Mouse (Mus musculus) heart, embryonic 10.5 days (tissue): ENCODE measurements at regions not wholly inside any gene's neighbourhood (a gene's known extent, or its start where the extent isn't known, plus 50 kb on each side); places are given as distances from the start of the nearest gene placed in this dataset.
"Not testable (repeated sequence)": the region's sequence is repeated elsewhere in the genome, so short reads cannot be mapped to it uniquely, and the experiment has no call there.

Experiments
- DNase-seq: peaks from one replicate; pipeline ENCODE4 v3.0.0-alpha.2; 2017; ENCODE audit warnings: low spot score
- H3K27ac ChIP-seq: fragments of 300-500 bp; sonication (generic); 2 replicates; pipeline ENCODE4 v1.5.1; 2016; ENCODE audit warnings: mild to moderate bottlenecking
- H3K27me3 ChIP-seq: fragments of 300-500 bp; sonication (generic); 2 replicates; pipeline ENCODE4 v1.6.1; 2016; ENCODE audit warnings: mild to moderate bottlenecking; ENCODE audit not compliant: poor library complexity, insufficient read depth, severe bottlenecking
- H3K36me3 ChIP-seq: fragments of 300-500 bp; sonication (generic); 2 replicates; pipeline ENCODE4 v1.6.1; 2016; ENCODE audit warnings: mild to moderate bottlenecking, moderate library complexity
- H3K4me1 ChIP-seq: fragments of 300-500 bp; sonication (generic); 2 replicates; pipeline ENCODE4 v1.6.1; 2016; ENCODE audit warnings: mild to moderate bottlenecking
- H3K4me3 ChIP-seq: fragments of 300-500 bp; sonication (generic); 2 replicates; pipeline ENCODE4 v1.5.1; 2016; ENCODE audit warnings: mild to moderate bottlenecking, moderate library complexity
- H3K9me3 ChIP-seq: fragments of 300-500 bp; sonication (generic); 2 replicates; pipeline ENCODE4 v1.6.1; 2016; ENCODE audit warnings: mild to moderate bottlenecking, moderate library complexity
- WGBS: fragments of 180-500 bp; shearing (Covaris S2); methylation state at CpG from one replicate; pipeline ENCODE4 v1.1.7; 2016; 5-methylcytosine and 5-hydroxymethylcytosine counted together

DNA sequence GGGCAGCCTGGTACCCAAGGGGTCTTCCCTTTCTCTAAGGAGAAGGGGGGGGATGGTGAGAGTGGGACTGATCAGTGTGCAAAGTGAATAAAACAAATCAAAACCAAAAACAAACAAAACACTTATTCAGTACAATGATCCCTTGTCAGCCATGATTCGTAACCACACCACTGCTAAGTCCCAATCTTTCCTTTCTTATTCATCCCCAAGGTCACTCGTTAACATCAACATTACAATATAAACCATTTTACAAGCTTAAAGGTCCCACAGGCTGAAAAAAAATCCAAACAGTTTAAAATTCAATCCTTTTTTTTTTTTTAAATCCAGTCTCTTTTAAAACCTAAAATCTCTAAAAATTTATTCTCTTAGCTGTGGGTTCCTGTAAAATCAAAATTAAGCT, 287.1 kb upstream of the Tgfbr2 start:
- no peaks in the 10 kb centered on the region for H3K36me3 ChIP-seq
- H3K9me3 ChIP-seq: no peaks in the 10 kb centered on the region
- DNase-seq: no peak
- H3K4me3 ChIP-seq: no peak overlapping the region
- no peak overlapping the region for H3K27ac ChIP-seq
- H3K27me3 ChIP-seq: no peaks in the 10 kb centered on the region
- peaks cover 5% of the 10 kb centered on the region; the same call in 1 of the 2 replicates for H3K4me1 ChIP-seq
- 79% methylated on average over 2 of the region's 2 CpGs for whole genome bisulfite sequencing

DNA sequence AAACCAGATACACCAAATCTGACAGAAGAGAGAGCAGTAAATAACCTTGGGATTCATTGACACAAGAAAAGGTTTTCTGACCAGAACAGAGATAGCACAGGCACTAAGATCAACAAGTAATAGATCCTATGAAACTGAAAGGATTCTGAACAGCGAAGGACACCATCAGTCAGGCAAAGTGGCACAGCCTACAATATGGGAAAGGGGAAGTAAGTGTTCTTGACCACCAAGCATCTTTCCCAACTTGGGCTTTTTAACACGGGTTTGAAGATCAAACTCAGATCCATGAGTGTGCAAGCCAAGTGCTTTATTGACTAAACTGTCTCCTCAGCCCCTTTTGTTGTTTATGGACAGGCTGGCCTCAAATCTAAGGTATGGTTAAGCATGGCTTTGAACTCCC, 284.9 kb upstream of the Tgfbr2 start:
- WGBS: 85% methylated on average over 2 of the region's 2 CpGs

DNA sequence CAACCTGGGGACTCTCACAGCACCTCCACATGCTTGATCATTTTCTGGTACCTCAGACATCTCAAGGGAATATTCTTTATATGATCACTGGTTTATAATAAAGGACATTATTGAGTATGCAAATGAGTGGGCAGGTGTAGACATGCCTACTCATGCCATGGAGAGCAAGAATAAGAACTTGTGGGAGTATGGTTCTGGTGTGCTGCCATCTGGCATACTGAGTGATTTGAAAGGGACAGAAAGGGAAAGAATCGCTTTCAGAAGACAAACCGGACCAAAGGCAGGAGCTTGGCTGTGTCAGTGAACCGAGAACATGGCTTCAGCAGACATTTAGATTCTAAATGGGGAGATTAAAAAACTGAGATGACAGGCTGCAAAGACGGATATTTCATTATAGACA, 276.9 kb upstream of the Tgfbr2 start:
- Histone ChIP-seq H3K9me3 (no peaks in the 10 kb centered on the region), H3K27ac (no peak overlapping the region), H3K4me3 (no peak overlapping the region), H3K4me1 (peaks cover 3% of the 10 kb centered on the region; the same call in 1 of the 2 replicates), H3K36me3 (no peaks in the 10 kb centered on the region), H3K27me3 (no peaks in the 10 kb centered on the region)
- WGBS: 81% methylated on average over 4 of the region's 4 CpGs
- DNase-seq: no peak

More for the DNA sequence above, 284.9 kb upstream of the Tgfbr2 start:
- no peak for DNase-seq
- Histone ChIP-seq H3K27me3 (no peaks in the 10 kb centered on the region), H3K4me1 (peaks cover 10% of the 10 kb centered on the region; the same call in 1 of the 2 replicates), H3K9me3 (no peaks in the 10 kb centered on the region), H3K36me3 (no peaks in the 10 kb centered on the region), H3K27ac (no peak overlapping the region), H3K4me3 (no peak overlapping the region)

DNA sequence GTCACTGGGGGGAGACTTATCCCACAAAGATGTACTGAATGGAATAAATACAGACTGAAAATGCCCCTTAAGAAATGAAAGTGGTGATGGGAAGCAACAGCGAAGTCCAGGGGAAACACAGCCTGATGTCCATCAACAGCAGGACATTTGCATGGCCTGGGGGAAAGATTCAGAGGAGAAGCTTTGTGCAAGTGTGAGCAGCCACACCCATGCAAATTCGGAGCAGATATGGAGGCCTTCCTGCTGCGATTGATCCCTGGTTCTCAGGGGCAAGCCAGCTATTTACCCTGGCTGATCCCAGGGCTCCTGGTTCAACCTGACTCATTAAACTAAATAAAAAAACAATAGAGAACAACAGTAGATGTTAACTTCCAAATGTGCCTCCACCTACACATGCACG, 275.7 kb upstream of the Tgfbr2 start:
- 83% methylated on average over 4 of the region's 4 CpGs for WGBS
- Histone ChIP-seq H3K4me1 (no peaks in the 10 kb centered on the region), H3K27ac (no peak overlapping the region), H3K9me3 (no peaks in the 10 kb centered on the region), H3K27me3 (no peaks in the 10 kb centered on the region), H3K4me3 (no peak overlapping the region), H3K36me3 (no peaks in the 10 kb centered on the region)
- no peak for DNase-seq

DNA sequence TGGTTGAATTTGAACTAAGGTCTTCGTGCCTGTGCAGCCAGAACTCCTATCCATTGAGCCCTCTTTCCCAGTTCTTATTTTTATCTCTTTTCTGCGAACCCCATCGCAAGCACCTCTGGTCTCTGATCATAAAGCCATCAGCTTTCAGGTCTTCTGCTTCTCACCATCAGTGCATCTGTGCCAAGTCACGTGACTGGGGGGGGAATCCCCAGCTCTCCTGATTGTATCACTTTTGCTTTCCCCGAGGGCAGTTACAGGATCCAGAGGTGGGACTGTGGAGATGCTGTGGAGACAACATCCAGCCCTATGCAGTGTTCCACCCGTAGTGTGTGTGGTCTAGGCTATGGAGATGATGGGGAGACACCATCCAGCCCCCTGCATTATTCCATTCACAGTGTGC, 272.6 kb upstream of the Tgfbr2 start:
- Histone ChIP-seq H3K9me3 (no peaks in the 10 kb centered on the region), H3K4me1 (no peaks in the 10 kb centered on the region), H3K36me3 (no peaks in the 10 kb centered on the region), H3K27ac (no peak overlapping the region), H3K4me3 (no peak overlapping the region), H3K27me3 (no peaks in the 10 kb centered on the region)
- WGBS: 80% methylated on average over 6 of the region's 6 CpGs
- DNase-seq: no peak

DNA sequence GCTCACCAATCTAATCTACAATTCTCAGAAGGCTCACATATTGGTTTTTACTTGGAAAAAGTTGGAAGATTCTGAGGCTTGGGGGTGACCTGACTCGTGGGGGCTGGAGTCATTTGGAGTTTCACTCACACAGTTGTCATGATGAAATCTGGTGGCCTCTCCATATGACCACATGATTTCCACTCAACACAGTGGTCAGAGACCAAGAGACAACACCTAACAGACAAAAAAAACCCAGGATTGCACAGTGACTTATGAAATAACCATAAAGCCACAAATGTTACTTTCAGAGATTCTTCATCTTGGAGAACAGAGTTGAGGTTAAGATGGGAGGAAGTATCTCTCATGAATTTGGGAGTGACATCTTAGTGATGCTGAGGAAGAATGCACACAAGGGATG, 263.4 kb upstream of the Tgfbr2 start:
- Histone ChIP-seq H3K36me3 (no peaks in the 10 kb centered on the region), H3K9me3 (no peaks in the 10 kb centered on the region), H3K27me3 (no peaks in the 10 kb centered on the region), H3K27ac (no peak overlapping the region), H3K4me3 (no peak overlapping the region), H3K4me1 (no peaks in the 10 kb centered on the region)
- 76% methylated on average over 1 of the region's 1 CpGs for WGBS
- DNase-seq: no peak

DNA sequence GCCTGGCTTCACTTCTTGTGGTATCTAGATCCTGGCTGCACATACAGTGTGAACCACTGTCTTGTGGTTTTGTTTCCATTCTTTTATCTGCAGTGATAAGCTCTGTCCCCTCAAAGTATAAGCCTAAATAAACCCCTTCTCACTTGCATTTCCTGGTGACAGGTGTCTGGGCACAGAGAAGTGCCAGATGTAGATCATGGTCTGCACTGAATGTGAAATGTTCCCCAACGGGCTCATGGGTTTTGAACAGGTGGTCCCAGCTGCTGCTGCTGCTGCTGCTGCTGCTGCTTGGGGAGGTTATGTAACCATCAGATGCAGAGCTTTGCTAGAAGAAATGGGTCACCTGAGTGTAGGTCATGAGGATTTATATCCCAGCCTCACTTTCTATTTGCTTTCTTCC, 259.3 kb upstream of the Tgfbr2 start:
- Histone ChIP-seq H3K27me3 (no peaks in the 10 kb centered on the region), H3K9me3 (no peaks in the 10 kb centered on the region), H3K4me1 (no peaks in the 10 kb centered on the region), H3K4me3 (no peak overlapping the region), H3K27ac (no peak overlapping the region), H3K36me3 (no peaks in the 10 kb centered on the region)
- DNase-seq: no peak
- WGBS: 68% methylated on average over 1 of the region's 1 CpGs

DNA sequence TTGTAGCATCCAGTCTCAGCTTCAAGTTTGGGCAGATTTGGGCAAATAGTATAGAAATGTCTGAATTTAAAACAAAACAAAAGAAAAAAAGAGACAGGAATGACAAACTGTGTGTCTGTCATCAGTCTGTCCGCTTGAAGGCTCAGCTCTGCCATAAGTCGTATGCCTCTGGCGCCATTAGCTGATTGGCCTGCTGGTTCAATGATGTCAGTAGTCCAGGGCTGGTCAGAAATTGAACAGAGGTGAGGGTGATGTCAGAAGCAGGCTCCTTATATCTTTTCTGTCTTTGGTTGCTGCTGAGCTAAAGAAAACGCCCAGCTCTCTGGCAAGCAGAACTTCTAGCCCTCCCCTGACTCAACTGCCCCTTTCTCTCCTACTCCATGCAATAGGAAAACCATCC, 253.9 kb upstream of the Tgfbr2 start:
- H3K36me3 ChIP-seq: no peaks in the 10 kb centered on the region
- 0 out of 2 replicates have a peak, but pooled peaks cover 9% of the 10 kb centered on the region for H3K4me1 ChIP-seq
- H3K27ac ChIP-seq: no peak overlapping the region
- DNase-seq: peak; percentile 58
- 86% methylated on average over 4 of the region's 4 CpGs for WGBS
- H3K9me3 ChIP-seq: no peaks in the 10 kb centered on the region
- no peaks in the 10 kb centered on the region for H3K27me3 ChIP-seq
- H3K4me3 ChIP-seq: no peak overlapping the region

DNA sequence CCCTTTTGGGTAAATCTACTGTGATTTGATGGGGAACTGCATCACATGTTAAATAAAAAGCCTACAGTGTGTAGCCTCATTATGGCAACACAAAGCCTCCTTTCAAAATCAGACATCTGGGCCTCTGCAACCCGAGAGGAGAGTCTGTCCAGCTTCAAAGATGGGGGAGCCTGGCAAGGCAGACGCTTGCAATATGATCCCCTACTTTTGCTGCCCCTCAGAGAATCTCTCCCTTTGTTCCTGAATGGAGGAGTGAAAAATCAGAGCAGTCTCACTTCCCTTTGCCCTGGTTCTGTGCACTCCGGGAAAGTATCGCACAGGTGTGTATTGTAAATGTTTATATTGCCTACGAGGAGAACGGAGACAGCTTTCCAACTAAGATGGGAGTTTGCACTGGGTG, 253.3 kb upstream of the Tgfbr2 start:
- WGBS: 77% methylated on average over 6 of the region's 6 CpGs
- no peak overlapping the region for H3K27ac ChIP-seq

DNA sequence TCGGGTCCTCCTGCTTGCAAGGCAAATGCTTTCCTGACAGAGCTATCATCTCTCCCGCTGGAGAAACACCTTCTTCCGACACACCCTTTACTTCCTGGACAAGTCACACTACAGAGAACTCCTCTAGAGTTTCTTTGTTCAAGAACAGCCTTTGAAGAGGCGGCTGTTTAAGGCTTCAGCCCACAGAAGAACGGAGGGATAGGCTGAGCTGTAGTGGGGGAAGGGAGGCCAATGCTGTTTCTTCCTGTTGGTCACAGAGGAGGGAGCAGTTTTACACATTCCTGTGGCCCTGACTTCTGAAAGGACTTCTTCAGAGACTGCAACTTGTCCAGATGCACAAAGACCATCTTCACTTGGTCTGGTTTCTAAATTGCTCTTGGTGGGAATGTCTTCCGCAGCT, 252.1 kb upstream of the Tgfbr2 start:
- H3K36me3 ChIP-seq: no peaks in the 10 kb centered on the region
- H3K27ac ChIP-seq: no peak overlapping the region
- H3K27me3 ChIP-seq: no peaks in the 10 kb centered on the region
- no peak for DNase-seq
- H3K9me3 ChIP-seq: no peaks in the 10 kb centered on the region
- H3K4me1 ChIP-seq: 0 out of 2 replicates have a peak, but pooled peaks cover 9% of the 10 kb centered on the region
- WGBS: 56% methylated on average over 6 of the region's 6 CpGs
- H3K4me3 ChIP-seq: no peak overlapping the region

More for the DNA sequence above, 253.3 kb upstream of the Tgfbr2 start:
- Histone ChIP-seq H3K4me3 (no peak overlapping the region), H3K36me3 (no peaks in the 10 kb centered on the region), H3K4me1 (0 out of 2 replicates have a peak, but pooled peaks cover 9% of the 10 kb centered on the region), H3K27me3 (no peaks in the 10 kb centered on the region), H3K9me3 (no peaks in the 10 kb centered on the region)
- DNase-seq: peak; percentile 41

DNA sequence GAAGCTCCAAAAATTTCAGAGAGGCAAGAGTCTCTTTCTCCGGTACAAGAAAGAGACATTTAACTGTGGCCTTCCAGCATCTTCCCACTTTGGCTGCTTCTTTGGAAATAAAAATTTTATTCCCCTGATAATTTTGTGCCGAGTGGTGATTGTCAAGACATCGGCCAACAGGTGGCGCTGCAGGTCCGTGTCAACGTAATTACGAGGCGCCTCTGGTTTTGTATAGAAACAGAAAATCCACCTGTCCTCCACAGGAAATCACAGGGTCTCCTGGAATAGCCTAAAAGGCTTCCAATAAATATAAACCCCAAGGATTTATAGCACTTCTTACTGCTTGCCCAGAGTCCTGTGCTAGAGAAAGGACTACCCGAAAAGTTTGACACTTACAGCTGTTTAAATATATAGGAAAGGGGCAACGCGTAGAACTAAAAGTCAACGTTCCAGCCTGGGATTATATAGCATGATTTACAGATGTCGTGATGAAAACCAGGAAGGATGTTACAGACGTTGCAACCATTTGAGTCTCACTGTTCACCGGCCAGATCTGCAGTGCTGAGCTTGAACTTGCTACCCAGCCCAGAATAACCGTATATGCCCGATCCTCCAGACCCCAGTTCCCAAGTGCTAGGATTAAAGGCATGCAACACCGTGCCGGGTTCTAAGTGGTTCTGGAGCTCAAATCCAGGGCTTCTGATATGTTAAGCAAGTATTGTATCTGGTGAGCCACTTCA, 251.3 kb upstream of the Tgfbr2 start:
- DNase-seq: peak; percentile 74
- H3K27me3 ChIP-seq: no peaks in the 10 kb centered on the region
- WGBS: 53% methylated on average over 19 of the region's 19 CpGs
- H3K27ac ChIP-seq: no peak overlapping the region
- no peak overlapping the region for H3K4me3 ChIP-seq
- no peaks in the 10 kb centered on the region for H3K9me3 ChIP-seq
- no peaks in the 10 kb centered on the region for H3K36me3 ChIP-seq
- H3K4me1 ChIP-seq: 0 out of 2 replicates have a peak, but pooled peaks cover 9% of the 10 kb centered on the region

DNA sequence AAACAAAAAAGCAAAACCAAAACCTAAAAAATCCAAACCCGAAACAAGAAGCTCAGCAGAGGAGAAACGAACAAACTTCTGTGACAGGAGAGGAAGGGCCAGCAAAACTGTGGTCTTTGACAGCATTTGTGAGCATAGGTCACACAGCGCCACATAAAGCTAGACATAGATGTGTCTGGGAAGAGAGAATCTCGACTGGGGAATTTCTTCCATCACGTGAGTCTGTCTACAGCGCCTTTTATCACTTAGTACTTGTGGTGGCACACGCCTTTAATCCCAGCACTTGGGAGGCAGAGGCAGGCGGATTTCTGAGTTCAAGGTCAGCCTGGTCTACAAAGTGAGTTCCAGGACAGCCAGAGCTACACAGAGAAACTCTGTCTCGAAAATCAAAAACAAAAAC, 250.2 kb upstream of the Tgfbr2 start:
- 81% methylated on average over 9 of the region's 9 CpGs for WGBS
- H3K27me3 ChIP-seq, H3K4me1 ChIP-seq, H3K27ac ChIP-seq, H3K9me3 ChIP-seq, H3K36me3 ChIP-seq, H3K4me3 ChIP-seq: not testable (repeated sequence)
- DNase-seq: peak; percentile 9

DNA sequence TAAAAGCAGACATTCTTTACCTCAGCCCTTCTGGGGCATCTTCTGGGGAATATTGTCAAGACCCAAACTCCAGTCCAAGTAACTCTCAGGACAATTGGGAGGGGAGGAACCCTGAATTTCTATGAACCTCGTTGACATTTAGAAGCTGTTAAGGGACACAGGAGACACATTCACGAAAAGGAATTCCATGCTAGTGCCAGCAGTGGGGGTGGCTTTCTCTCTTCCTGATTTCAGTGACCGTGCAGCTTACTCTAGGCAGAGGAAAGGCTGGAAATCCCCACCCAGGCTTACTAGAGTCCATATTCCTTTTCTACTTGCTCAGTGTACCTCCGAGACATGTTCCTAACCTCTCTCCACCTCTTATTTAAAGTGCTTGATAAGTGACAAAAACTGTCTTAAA, 239.9 kb upstream of the Tgfbr2 start:
- Histone ChIP-seq H3K4me3 (no peak overlapping the region), H3K36me3 (no peaks in the 10 kb centered on the region), H3K4me1 (no peaks in the 10 kb centered on the region), H3K9me3 (no peaks in the 10 kb centered on the region), H3K27me3 (no peaks in the 10 kb centered on the region), H3K27ac (no peak overlapping the region)
- DNase-seq: no peak
- WGBS: 53% methylated on average over 4 of the region's 4 CpGs

DNA sequence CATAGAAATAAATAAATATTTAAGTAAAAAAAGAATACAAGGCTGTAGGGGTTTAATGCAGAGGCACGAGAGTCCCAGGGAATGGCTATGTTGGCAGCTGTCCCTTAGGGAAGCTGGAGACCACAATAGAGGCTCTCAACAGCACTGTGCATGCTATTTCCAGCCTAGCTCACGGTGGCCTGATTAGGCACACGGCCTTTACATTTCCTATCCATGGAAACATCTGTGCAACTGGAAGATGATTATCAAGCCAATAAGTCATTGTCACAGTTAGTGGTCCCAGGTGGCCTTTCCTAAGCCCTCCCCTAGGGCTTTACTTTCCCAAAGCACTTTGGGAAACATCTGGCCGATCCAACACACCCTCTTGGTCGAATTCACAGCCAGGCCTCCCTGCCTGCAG, 235.9 kb upstream of the Tgfbr2 start:
- H3K27ac ChIP-seq: no peak overlapping the region
- no peak overlapping the region for H3K4me3 ChIP-seq
- 75% methylated on average over 5 of the region's 5 CpGs for WGBS
- H3K27me3 ChIP-seq: no peaks in the 10 kb centered on the region
- no peaks in the 10 kb centered on the region for H3K4me1 ChIP-seq
- H3K36me3 ChIP-seq: no peaks in the 10 kb centered on the region
- no peaks in the 10 kb centered on the region for H3K9me3 ChIP-seq
- DNase-seq: no peak
